Mouse (Mus musculus): ENCODE measurements around the gene Dnm3.

GRCm38 (mm10) chr1:161955846-161956245 lies 522.0 kb downstream of the Dnm3 start:
- TF ChIP-seq POLR2A (IDR thresholded peaks at IDR 0.05; ENCODE audit: insufficient read length, low read depth) (no peak), POLR2AphosphoS2 (IDR thresholded peaks at IDR 0.05; ENCODE audit: insufficient read length, low read depth) (no peak), MAX (IDR thresholded peaks at IDR 0.05; ENCODE audit: low read depth) (no peak), E2F4 (IDR thresholded peaks at IDR 0.05; ENCODE audit: insufficient read depth) (no peak), REST (IDR thresholded peaks at IDR 0.05; ENCODE audit: insufficient read depth, insufficient read length) (no peak), TCF12 (IDR thresholded peaks at IDR 0.05; ENCODE audit: insufficient read depth, poor library complexity, severe bottlenecking) (no peak), MYOD1 (IDR thresholded peaks at IDR 0.05; ENCODE audit: control insufficient read depth in 1 of 3, insufficient read length in 2 of 3, low read depth in 2 of 3) (no peak), TCF3 (IDR thresholded peaks at IDR 0.05; ENCODE audit: insufficient read length, low read depth) (no peak)
